Mouse (Mus musculus): ENCODE results near the gene Cldnd1.

The Cldnd1 gene

DNA sequence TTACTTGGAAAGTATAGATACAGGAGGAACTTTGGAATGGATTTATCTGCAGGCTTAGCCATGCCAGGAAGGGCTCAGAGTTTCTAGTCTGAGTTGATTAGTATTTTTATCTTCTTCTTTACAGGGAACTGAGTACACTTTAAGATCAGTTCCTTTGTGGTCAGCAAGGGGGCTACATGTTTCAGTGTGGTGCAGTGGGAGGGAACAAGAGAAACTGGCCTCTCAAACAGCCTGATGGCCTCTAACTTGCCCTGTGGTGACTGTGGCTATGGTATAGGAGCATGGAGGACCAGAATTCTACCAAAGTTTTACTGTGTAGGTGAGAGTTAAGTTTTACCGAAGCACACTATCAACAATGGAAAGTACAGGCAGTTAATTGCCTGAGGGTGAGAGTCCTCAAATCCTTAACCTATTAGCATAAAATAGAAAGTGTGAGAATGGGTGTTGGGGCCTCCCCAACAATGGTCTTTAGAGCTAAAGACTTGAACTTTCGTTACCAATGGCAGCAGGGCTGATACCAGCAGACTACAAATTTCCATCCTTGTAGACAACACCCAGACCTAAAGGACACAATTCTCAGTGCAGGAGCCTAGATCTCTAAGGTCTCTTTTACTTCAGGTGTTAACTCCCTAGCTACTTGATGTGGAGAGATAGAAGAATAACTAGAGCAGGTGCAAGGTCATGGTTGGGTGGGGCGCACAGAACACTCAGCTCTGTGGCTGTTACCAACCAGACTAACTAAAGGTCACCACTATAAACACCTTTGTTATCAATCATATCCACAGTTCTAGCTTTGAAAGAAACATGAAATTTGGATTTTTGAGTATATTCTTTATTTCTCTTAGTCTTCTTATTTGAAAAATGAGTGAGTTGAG lies 18.9 kb upstream of the Cldnd1 start:
- no peak for DNase-seq (ENCODE audit: low read depth, low spot score)

DNA sequence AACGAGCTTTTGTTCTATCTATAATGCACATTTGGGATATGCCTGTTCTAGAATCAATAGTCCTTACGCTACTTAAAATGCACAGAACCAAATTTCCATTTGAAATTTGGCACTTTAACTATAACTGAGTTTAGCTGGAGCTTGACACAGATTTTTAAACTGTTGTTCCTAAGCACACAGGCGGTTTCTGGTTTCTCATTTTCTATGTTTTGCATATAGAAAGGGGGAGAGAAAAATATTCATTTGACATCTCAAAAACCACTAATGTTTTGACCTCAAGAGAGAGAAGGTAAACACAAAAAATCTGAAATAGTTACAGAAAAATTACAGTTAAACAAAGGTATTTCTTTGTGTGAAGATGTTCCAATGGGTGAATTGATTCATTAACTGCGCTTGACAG lies 18.2 kb upstream of the Cldnd1 start:
- no peak for DNase-seq (ENCODE audit: low read depth, low spot score)

GRCm38 (mm10) chr16:58712221-58712620 lies 15.5 kb upstream of the Cldnd1 start:
- no peak for DNase-seq (ENCODE audit: low read depth, low spot score)

DNA sequence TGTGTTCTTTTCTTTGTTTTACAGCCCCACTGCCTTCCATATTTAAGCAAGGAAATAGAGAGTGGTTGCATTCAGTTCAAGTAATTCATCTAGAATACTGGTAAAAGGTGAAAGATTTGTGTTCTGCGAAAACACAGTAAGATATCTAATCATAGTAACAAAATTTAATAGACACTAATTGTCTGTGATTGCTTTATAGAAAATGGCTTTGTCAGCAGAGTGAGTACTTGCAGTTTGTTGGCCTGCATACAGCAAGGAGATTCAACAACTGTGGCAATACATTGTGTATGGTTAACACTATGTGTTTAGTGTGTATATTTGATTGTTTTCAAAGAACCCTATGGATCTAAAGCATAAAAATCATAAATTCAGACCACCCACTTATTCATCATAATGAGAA lies 14.6 kb upstream of the Cldnd1 start:
- DNase-seq (ENCODE audit: low read depth, low spot score) = no peak

DNA sequence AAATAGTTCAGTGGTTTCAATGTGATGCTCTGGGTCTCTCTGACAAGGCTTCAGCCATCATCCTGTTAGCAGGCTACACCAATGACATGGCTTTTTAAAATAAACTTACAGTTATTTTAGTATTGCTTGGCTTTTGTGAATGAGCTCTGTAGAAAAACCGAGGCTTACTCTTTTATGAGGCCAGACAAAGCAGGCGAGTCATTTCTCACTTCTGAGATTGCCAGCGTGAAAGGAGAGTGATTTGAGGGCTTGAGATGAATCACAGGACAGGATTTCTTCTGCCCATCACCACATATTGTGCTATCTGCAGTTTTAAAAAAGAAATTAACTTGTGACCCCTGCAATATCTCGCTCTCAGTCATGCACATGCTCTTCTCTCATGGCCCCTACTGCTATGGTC lies 12.7 kb upstream of the Cldnd1 start:
- no peak for DNase-seq (ENCODE audit: low read depth, low spot score)

- DNase-seq (ENCODE audit: low read depth, low spot score) = no peak
Observed at GRCm38 (mm10) chr16:58718666-58719120, 9.0 kb upstream of the Cldnd1 start, which contains the start of gene Gpr15. Gpr15 (minus strand) TSS chr16:58719070.

DNA sequence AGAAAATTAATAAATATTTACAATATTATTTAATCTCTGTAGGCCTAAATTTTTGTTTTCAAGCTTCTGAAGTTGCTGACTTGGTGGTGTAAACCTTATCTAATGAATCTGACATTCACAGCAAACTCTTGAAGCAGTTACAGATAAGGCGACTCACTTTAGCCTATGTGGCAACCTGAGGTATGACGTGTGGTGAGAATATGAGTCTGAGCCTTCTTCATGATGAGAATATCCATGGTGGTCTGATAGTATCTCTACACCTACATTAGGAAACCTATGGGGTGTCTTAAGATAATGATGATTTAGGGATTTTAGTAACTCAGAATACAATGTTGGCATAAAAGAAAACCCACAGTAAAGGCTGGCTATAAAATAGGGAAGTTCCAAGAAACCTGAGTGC lies 5.4 kb upstream of the Cldnd1 start:
- no peak for DNase-seq (ENCODE audit: low read depth, low spot score)

GRCm38 (mm10) chr16:58726680-58727476 lies 832 bp upstream of the Cldnd1 start:
- no peak for DNase-seq (ENCODE audit: low read depth, low spot score)

- peak; percentile 65 for DNase-seq (ENCODE audit: low read depth, low spot score)
Observed at GRCm38 (mm10) chr16:58728176-58728671, 514 bp downstream of the Cldnd1 start.

DNA sequence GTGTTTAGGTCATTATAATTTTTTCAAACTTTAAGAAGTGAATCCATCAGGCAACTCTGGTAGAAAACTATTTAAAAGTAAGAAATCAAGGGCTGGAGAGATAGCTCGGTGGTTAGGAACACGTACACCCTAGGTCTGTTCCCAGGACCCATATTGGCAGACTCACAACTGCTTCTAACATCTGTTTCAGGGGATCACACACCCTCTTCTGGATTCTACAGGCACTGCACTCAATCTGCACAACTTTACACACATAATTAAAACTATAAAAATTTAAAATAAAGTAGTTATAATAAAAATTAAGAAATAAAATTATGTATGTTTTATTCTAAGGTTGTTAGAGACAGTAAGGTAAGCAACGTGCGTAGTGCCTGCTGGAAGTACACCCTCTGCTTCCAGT lies 10.5 kb downstream of the Cldnd1 start:
- no peak for DNase-seq (ENCODE audit: low read depth, low spot score)

GRCm38 (mm10) chr16:58738800-58739199 lies 11.1 kb downstream of the Cldnd1 start:
- no peak for DNase-seq (ENCODE audit: low read depth, low spot score)

GRCm38 (mm10) chr16:58740751-58741150 lies 13.0 kb downstream of the Cldnd1 start:
- DNase-seq (ENCODE audit: low read depth, low spot score) = no peak

GRCm38 (mm10) chr16:58746715-58747114 lies 19.0 kb downstream of the Cldnd1 start:
- DNase-seq (ENCODE audit: low read depth, low spot score) = no peak

GRCm38 (mm10) chr16:58751314-58751713 lies 23.6 kb downstream of the Cldnd1 start:
- DNase-seq (ENCODE audit: low read depth, low spot score) = peak; percentile 31

DNA sequence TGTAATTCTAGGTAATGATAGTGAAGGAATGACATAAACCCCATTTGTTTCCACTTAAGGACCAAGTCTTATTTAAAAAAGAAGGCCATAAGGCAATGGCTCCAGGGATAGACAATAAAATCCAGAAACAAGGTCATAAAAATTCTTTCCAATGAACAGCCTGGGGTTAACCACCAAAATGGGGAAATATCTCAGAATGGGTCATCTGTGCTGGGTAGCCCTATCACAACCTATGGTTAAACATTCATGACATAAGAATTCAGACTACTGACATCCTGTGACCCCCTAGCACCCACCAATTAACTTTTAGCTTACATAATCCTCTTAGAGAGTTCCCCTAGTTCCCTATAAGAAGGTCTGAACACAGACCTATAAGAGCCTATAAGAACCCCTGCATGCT lies 28.5 kb downstream of the Cldnd1 start:
- DNase-seq (ENCODE audit: low read depth, low spot score) = no peak

GRCm38 (mm10) chr16:58763076-58763475 lies 35.4 kb downstream of the Cldnd1 start, which contains the start of gene Olfr172:
Olfr172 (minus strand) TSS chr16:58763176.
- no peak for DNase-seq (ENCODE audit: low read depth, low spot score)
